Mouse (Mus musculus) intestine, embryonic 14.5 days (tissue): ENCODE measurements around the gene Taz. TPM values are rescaled to one million over a fixed set of nuclear protein-coding genes. Genes with fewer than 3 reads are reported as not detected.

Experiments used
- ATAC-seq: fragments of 200-750 bp; cut with Nextera tagmentation; replicated peaks from 2 replicates; pipeline ENCODE4 v1.8.0; 2017; ENCODE audit warnings: low read depth, moderate number of reproducible peaks, moderate TSS enrichment, moderate library complexity; ENCODE audit not compliant: low FRiP score, low TSS enrichment
- DNase-seq: peaks from one replicate; pipeline ENCODE4 v3.0.0-alpha.2; 2018; ENCODE audit warnings: low spot score
- H3K27ac ChIP-seq: fragments of 300-500 bp; sonication (generic); 2 replicates; pipeline ENCODE4 v1.5.1; 2014; ENCODE audit warnings: low read depth, mild to moderate bottlenecking, control low read depth
- H3K27me3 ChIP-seq: fragments of 300-500 bp; sonication (generic); replicated peaks from 2 replicates; pipeline ENCODE4 v1.6.1; 2014; ENCODE audit warnings: low read length, control low read depth; ENCODE audit not compliant: control insufficient read depth, insufficient read depth
- H3K36me3 ChIP-seq: fragments of 300-500 bp; sonication (generic); 2 replicates; pipeline ENCODE4 v1.6.1; 2014; ENCODE audit warnings: low read length, control low read depth; ENCODE audit not compliant: control insufficient read depth, insufficient read depth
- H3K4me1 ChIP-seq: fragments of 300-500 bp; sonication (generic); replicated peaks from 2 replicates; pipeline ENCODE4 v1.6.1; 2014; ENCODE audit warnings: low read length, control low read depth, mixed read lengths; ENCODE audit not compliant: control insufficient read depth, insufficient read depth
- H3K4me2 ChIP-seq: fragments of 300-500 bp; sonication (generic); 2 replicates; pipeline ENCODE4 v1.6.1; 2014; ENCODE audit warnings: low read length
- H3K4me3 ChIP-seq: fragments of 300-500 bp; sonication (generic); 2 replicates; pipeline ENCODE4 v1.5.1; 2014; ENCODE audit warnings: low read depth, low read length, control low read depth, mixed read lengths
- H3K9ac ChIP-seq: fragments of 300-500 bp; sonication (generic); 2 replicates; pipeline ENCODE4 v1.6.1; 2014; ENCODE audit warnings: mild to moderate bottlenecking, low read length
- H3K9me3 ChIP-seq: fragments of 300-500 bp; sonication (generic); 2 replicates; pipeline ENCODE4 v1.6.1; 2016; ENCODE audit warnings: low read length, control low read depth; ENCODE audit not compliant: control insufficient read depth
- WGBS: fragments of 180-500 bp; shearing (Covaris S2); extraction: QIAGEN DNeasy Blood & Tissue Kit; methylation state at CpG from one replicate; pipeline ENCODE4 v1.1.7; 2014; 5-methylcytosine and 5-hydroxymethylcytosine counted together
- polyA plus RNA-seq: library from polyadenylated mRNA; unstranded; fragments of >200 nt; fragmentation: Nextera tagmentation; extraction: Ambion mirVana; gene quantifications from 2 replicates; pipeline ENCODE4 v1.2.1, GENCODE M21; 2014

Taz gene
- polyA plus RNA-seq, 1 experiment from 2014 or later = 67.6 TPM

GRCm38 (mm10) chrX:74270062-74270901, 11.4 kb upstream of the Taz start, which contains the start of gene Rpl10:
Rpl10 (plus strand) TSS chrX:74270812.
- no peaks in the 10 kb centered on the region for H3K9me3 ChIP-seq
- peak within 1 kb of the TSS; percentile 49 for H3K4me2 ChIP-seq
- peaks cover 8% of the 10 kb centered on the region; the same call in 1 of the 2 replicates for H3K36me3 ChIP-seq
- ATAC-seq = peak; percentile 96
- 12% methylated on average over 42 of the region's 42 CpGs for WGBS
- no peaks in the 10 kb centered on the region for H3K4me1 ChIP-seq
- peak within 1 kb of the TSS; percentile 94 for H3K27ac ChIP-seq
- peak within 1 kb of the TSS; percentile 61 for H3K4me3 ChIP-seq
- peak within 1 kb of the TSS; percentile 91 for H3K9ac ChIP-seq
- peak; percentile 93 for DNase-seq
- no peaks in the 10 kb centered on the region for H3K27me3 ChIP-seq

DNA sequence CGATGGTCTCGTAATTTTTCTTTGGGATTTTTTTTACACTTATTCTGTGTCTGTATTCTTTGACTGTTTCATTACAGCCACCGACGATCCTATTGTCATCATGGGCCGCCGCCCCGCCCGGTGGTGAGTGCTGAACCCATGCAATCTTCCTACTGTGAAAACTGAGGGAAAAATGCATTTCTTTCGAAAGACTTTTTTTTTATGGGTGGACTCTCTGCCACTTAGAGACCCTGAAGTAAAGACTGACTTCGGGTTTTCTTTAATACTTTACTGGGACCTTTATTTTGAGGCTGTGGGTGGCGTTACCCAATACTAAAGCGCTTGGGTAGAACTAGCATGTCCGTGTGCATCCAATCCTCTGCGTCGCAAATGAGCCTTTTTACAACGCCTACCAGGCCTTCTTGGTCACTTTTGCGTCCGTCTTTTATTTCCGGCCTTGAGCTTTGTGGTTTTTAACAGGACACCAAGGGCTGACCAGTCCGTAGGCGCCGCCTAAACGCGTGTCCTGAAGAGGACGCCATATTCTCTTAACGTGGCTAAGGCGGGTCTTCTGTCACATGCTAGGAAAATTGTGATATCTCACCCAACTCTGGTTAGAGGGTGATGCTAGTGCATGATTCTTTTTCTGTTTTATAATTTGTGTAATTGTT, 10.7 kb upstream of the Taz start:
- Histone ChIP-seq H3K27ac (peak overlapping the region; percentile 80), H3K27me3 (no peaks in the 10 kb centered on the region), H3K9me3 (no peaks in the 10 kb centered on the region), H3K4me3 (peak overlapping the region; percentile 61), H3K36me3 (peaks cover 8% of the 10 kb centered on the region; the same call in 1 of the 2 replicates), H3K4me1 (no peaks in the 10 kb centered on the region), H3K9ac (peak overlapping the region; percentile 91), H3K4me2 (peak overlapping the region; percentile 49)
- DNase-seq = peak; percentile 68
- 10% methylated on average over 27 of the region's 27 CpGs for WGBS
- ATAC-seq = no peak

DNA sequence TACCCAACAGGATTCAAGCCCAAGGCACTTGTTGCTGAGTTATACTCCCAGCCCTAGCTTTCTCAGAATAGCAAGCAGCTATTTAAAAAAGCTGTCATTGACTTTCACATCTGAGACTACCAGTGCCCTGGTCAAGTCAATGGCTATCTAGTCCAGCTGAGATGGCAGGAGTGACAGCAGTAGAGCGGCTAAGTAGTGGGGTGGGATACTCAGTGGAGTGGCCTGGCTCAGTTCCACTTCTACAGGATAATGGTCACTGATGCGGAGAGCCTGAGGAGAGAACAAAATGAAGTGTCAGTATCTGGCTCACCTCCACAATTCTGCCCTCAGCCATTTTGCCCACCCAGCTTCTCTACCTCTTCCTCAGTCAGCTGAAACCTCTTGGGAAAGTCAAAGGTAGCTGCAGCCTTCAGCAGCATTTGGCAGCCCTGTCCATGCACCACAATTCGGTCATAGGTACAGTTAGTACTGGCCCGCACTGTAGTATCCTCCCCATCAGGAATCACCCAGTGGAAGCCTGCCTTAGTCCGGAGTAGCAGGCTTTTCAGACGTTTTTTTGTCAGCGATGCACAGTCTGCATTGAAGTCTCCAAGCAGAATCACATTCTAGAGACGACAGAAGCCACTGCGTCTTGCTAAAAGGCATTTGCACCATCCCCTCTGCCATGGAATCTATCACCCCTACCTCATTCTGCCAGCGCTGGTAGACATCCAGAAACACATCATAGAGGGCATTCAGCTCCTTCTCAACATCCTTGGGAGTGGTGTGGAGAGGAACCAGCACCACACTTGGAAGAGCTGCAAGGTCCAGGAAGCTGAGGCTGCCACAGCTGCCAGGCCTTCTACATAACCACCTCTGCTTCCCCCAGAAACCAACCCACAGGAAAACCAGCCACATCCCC, 8.0 kb upstream of the Taz start:
- Histone ChIP-seq H3K9ac (no peak overlapping the region), H3K9me3 (no peaks in the 10 kb centered on the region), H3K4me3 (no peak overlapping the region), H3K36me3 (peaks cover 8% of the 10 kb centered on the region; the same call in 1 of the 2 replicates), H3K4me1 (no peaks in the 10 kb centered on the region), H3K4me2 (no peak overlapping the region), H3K27ac (no peak overlapping the region), H3K27me3 (no peaks in the 10 kb centered on the region)
- WGBS = 36% methylated on average over 10 of the region's 10 CpGs
- DNase-seq = no peak
- no peak for ATAC-seq

- H3K9ac ChIP-seq = no peak overlapping the region
- no peaks in the 10 kb centered on the region for H3K27me3 ChIP-seq
- no peak overlapping the region for H3K4me2 ChIP-seq
- H3K4me1 ChIP-seq = no peaks in the 10 kb centered on the region
- H3K36me3 ChIP-seq = peaks cover 8% of the 10 kb centered on the region; the same call in 1 of the 2 replicates
- ATAC-seq (no peak), DNase-seq (no peak)
- H3K27ac ChIP-seq = no peak overlapping the region
- WGBS = 72% methylated on average over 8 of the region's 8 CpGs
- no peaks in the 10 kb centered on the region for H3K9me3 ChIP-seq
- H3K4me3 ChIP-seq = no peak overlapping the region
These were observed 3.8 kb upstream of the Taz start for GRCm38 (mm10) chrX:74277916-74278315.

- WGBS = 9% methylated on average over 12 of the region's 14 CpGs
These were observed 526 bp upstream of the Taz start for GRCm38 (mm10) chrX:74281041-74281731.

DNA sequence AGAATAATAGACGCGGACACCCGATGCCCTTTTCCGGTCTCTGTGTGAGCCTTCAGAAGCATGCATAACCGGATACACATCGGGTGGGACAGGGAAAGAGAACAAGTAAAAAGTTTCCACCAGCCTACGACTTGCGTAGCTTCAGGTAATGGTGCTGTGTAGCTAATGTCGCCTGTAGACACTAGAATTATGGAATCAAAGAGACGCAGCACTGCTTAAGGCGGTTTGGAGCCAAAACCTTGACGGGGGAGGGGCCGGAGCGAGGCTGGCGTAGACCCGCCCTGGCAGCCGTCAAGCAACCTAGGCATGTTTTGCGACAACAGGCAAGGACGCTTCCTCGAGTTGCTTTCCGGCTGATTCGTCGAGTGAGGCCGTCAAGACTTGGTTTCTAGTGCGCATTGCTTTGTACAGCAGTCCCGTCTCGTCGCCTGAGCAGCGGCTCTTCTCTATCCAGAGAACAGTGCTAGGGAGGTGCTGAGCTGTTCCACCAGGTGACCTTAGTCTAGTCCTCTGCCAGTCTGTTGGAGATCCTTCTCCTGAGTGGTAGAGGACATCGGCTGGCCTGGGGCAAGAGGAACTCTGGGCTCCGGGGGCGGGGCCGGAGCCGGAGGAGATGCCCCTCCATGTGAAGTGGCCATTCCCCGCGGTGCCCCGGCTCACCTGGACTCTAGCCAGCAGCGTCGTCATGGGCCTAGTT, 831 bp downstream of the Taz start:
- H3K27ac ChIP-seq = peak overlapping the region; percentile 67
- H3K4me3 ChIP-seq = peak overlapping the region; percentile 53
- 0 out of 2 replicates have a peak, but pooled peaks cover 5% of the 10 kb centered on the region for H3K4me1 ChIP-seq
- peak overlapping the region; percentile 59 for H3K9ac ChIP-seq
- no peaks in the 10 kb centered on the region for H3K9me3 ChIP-seq
- peaks cover 4% of the 10 kb centered on the region for H3K36me3 ChIP-seq
- peak overlapping the region; percentile 64 for H3K4me2 ChIP-seq
- no peaks in the 10 kb centered on the region for H3K27me3 ChIP-seq
- peak; percentile 84 for DNase-seq
- 18% methylated on average over 39 of the region's 39 CpGs for WGBS
- peak; percentile 73 for ATAC-seq

More at GRCm38 (mm10) chrX:74281041-74281731, 526 bp upstream of the Taz start:
- peaks cover 4% of the 10 kb centered on the region for H3K36me3 ChIP-seq
- peak overlapping the region; percentile 53 for H3K4me3 ChIP-seq
- no peaks in the 10 kb centered on the region for H3K27me3 ChIP-seq
- no peaks in the 10 kb centered on the region for H3K9me3 ChIP-seq
- 0 out of 2 replicates have a peak overlapping the region, but pooled peaks have one; percentile 54 for H3K27ac ChIP-seq
- ATAC-seq = no peak
- peak overlapping the region; percentile 64 for H3K4me2 ChIP-seq
- no peak for DNase-seq
- H3K4me1 ChIP-seq = 0 out of 2 replicates have a peak, but pooled peaks cover 5% of the 10 kb centered on the region
- H3K9ac ChIP-seq = peak overlapping the region; percentile 39

- peak; percentile 53 for DNase-seq
- Histone ChIP-seq H3K27ac (peak overlapping the region; percentile 67), H3K9me3 (no peaks in the 10 kb centered on the region), H3K4me3 (peak overlapping the region; percentile 53), H3K4me2 (peak overlapping the region; percentile 64), H3K9ac (peak overlapping the region; percentile 59), H3K4me1 (0 out of 2 replicates have a peak, but pooled peaks cover 5% of the 10 kb centered on the region), H3K27me3 (no peaks in the 10 kb centered on the region), H3K36me3 (peaks cover 7% of the 10 kb centered on the region)
- WGBS = 36% methylated on average over 5 of the region's 5 CpGs
- ATAC-seq = no peak
These were observed 1.4 kb downstream of the Taz start for GRCm38 (mm10) chrX:74283092-74283437.
